Mouse (Mus musculus) adrenal gland (tissue): Measurements from ENCODE around the gene Tln1.

Experiments
- intact Hi-C: fragments of 180-260 bp; cut with DNase I; formaldehyde crosslinking; loops from one replicate; pipeline ENCODE4 v1.15.1; 2025

The Tln1 gene

GRCm38 (mm10) chr4:43481894-43482456 lies 80.5 kb downstream of the Tln1 start:
- intact Hi-C loops: no loop called here
